Mouse (Mus musculus): ENCODE results near the gene Cyp4a30b.
"Not testable (repeated sequence)": the region's sequence is repeated elsewhere in the genome, so short reads cannot be mapped to it uniquely, and the experiment has no call there.

The Cyp4a30b gene

DNA sequence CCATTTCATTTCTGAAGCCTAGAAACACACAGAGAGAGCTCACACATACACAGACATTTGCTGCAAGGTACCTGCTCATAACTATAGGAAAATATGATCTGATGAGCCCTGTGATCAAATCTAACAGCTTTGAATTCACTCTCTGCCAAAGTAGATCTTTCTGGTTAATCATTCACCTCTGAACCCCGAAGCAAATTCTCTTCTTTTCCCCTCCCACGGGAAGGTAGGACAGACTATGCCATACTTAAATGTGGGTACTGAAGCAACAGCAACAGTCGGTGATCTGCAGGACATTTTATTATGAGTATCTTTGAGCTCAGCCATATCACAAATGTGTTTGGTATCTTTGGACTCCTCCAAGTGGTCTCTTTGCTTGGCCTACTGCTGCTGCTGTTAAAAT, at the start of gene Cyp4a30b:
Gene Cyp4a30b (plus strand): TSS at position 301 of the 400 bp plus-strand sequence.
- no peak for DNase-seq

DNA sequence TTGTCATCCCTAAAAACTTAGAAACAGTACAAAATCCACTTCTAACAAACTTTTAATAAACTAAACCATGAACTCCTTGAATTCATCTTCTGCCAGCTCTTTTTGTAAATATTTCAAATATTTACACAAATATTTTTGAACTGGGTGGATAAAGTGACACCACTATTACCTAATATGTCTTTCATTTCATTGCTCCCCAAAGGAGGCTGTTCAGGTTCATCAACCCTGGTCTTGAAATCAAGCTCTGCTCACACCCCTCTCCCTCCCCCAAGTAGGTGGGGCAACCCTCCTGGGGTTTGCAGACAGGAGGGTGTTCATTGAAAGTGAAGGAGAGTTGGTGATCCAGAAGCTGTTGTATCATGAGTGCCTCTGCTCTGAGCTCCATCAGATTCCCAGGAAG, 41.1 kb upstream of the Cyp4a30b start, which contains the start of gene Cyp4a12b:
Gene Cyp4a12b (plus strand): TSS at position 301 of the 400 bp plus-strand sequence.
- not testable (repeated sequence) for DNase-seq

DNA sequence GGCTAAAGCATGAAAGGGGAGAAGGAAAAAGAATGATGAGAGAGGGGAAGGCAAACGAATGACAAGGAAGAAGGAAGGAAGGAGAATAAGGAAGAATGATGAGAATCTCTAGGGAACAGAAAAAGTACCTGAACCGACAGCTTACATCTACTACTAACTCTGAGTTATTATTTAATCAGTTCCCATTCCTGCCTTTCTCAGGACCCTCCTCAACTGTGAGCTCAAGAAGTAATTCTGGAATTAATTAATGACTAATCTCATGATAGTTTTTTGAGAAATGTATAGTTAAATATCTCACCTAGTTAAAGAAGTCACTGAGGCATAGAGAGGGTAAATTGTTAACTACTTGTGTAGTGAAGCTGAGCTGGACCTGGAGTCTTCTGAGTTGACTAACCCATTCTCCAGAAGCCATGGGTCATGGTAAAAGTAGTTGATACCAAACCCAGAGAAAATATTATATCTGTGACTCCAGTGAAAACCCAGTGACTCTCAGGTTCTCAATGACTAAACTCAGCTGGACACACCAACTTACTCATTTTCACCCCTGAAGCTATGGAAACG, 1.7 kb upstream of the Cyp4a30b start:
- DNase-seq, result no peak

DNA sequence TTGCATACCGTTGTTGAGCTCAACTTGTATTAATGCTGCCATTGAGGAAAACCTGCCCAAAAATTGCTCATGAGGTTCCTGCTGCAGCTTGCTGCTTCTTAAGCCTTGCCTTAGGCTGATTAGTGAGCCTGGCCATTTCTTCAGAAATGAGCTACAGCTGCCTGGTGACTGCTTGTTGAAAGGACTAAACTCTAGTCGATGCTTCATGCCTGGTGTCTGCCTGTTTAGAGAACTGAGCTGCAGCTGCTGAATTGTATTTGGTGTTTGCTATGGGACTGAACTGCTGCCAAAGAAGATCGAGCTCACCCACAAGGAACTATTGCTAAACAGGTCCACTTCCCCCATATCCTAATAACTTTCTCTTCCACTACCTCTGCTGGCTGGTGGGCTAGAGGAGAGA, 21.2 kb downstream of the Cyp4a30b start:
- DNase-seq, result not testable (repeated sequence)

DNA sequence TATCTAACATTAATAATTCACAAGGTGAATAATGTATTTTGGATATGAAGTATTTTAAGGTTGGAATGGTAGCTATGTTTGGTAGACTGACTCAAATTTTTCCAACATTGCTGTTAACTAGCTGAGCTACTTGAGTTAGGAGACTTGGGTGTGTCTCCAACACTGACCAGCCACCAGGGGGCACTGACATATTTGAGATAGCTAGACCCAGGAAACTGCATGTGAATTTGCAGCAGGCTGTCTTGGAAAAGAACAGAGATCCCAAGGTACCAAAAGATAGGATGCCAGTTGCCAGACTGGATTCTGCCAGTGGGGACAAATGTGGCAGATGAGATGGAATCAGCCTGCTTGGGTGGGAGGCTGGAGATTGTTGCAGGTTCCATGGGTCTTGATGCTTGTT, 23.6 kb downstream of the Cyp4a30b start:
- DNase-seq, result not testable (repeated sequence)

DNA sequence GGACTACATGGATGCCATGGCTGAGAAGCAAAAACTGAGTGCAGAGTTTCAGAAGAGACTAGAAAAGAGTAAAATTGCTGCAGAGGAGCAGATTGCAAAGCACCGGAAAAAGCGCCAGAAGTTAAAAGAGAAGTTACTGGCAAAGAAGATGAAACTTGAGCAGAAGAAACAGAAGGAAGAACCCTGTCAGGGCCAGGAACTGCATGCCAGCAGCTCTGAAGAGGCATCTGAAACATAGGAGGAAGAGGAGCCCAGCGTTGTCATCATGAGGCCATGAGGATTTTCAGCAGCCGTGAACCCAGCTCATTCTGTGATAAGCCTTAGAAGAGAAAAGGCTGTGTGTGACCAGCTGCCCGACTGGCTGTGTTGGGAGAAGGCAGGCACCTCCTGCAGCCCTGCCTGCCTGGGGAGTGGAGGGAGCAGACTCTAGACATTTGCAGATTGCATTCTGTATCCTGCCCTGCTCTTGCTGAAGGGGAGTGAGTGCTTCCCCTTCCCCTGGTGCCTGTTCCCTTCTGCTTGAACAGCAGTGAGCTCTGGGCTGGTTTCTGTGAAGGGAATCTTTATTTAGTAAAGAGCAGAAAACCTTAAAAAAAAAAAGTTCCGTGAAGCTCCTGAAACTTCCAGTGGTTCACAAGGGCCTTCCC, 28.7 kb downstream of the Cyp4a30b start:
- DNase-seq, result no peak

DNA sequence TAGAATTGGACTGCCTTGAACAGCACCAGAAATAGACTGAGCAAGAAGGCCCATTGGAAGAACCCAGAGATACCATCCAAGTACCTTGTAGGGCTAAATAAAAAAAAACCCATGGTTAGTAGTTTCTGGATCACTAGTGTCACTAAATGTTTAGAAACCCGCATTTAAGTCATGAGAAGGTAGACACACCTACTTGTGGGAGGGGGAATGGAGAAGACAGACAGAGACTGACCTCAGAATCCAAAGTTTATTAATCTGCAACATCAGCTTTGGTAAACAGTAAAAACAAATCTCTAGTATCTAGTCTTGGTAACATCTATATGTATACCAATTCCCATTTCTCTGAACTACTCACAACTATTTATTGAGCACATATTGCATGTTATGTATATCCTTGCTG, 43.6 kb downstream of the Cyp4a30b start, which contains the start of gene Cyp4a14:
Gene Cyp4a14 (minus strand): TSS at position 142 of the 400 bp plus-strand sequence.
- no peak for DNase-seq

DNA sequence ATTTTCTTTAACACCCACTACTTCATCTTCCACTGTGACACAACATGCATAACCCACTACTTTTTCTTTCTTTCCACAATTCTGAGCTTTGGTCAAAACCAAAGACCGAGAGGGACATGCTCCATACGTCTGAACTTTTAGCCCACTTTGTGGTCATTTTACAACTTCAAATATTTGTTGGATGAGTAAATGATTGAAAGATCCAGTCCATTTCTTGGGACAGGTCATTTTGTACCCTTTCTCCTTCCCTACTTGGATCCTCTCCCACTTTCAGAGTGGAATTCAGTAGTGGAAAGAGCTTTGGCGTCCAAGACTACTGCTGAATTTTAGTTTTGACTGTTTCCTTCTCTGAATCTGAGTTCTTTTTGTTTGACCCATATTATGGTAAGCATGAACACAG, 45.1 kb downstream of the Cyp4a30b start:
- no peak for DNase-seq

DNA sequence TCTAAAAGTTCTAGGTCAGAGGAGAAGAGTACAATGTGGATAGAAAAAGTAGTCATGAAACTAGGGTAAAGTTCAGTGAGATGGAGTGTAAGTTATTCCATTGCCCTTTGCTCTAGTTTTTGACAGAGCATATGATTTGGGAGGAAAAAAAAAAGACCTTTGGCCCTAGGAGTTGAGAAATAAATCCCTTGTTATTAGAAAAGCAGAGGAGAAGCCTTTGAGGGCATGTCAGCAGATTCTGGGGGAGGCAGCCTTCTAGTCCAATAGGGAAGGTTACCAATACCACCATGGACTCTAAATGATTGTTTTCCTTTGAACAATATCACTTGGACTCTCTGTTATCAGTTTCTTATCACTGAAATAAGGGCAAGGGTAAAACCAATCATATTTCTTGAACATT, 61.6 kb downstream of the Cyp4a30b start:
- not testable (repeated sequence) for DNase-seq

DNA sequence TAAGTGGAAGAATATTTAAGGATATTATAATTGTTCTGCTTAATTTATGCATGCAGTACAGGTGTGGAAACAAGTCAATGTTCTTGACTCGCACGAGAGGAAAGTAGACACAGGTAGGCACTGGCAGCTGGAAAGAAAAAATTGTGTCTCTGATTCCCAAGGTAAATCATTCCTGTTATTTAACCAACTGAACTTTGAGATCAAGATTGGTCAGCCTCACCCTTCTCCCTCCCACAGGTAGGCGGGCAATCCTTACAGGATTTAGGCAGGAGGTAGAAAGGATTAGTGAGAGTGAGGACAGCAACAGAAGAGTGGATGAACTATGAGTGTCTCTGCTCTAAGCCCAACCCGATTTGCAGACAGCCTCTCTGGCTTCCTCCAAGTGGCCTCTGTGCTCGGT, 65.6 kb downstream of the Cyp4a30b start, which contains the start of gene Cyp4a10:
Gene Cyp4a10 (plus strand): TSS at position 265 of the 400 bp plus-strand sequence.
- not testable (repeated sequence) for DNase-seq

DNA sequence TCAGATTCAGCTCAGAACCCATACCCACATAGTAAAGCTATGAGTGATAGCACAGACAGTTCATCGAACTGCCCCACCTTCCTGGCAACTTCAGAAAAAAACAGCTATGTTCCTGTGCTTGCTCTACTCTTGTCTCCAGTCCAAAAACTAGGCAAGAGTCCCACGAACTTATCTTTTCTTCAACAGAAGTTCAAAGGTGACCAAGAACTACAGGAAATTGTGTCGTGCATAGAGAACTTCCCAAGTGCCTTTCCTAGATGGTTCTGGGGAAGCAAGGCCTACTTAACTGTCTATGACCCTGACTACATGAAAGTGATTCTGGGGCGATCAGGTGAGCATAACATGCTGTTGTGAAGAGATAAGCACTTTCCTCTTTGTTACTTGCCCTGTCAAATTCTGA, 67.0 kb downstream of the Cyp4a30b start:
- DNase-seq, result no peak

All from right cerebral cortex, adult 18-20 months (tissue).